Mouse (Mus musculus) lung, embryonic 15.5 days (tissue): ENCODE results near the gene E330009J07Rik. TPM values are rescaled to one million over a fixed set of nuclear protein-coding genes. Genes with fewer than 3 reads are reported as not detected.

Source experiments
- ATAC-seq: fragments of 200-750 bp; cut with Nextera tagmentation; 2 replicates; pipeline ENCODE4 v1.8.0; 2017; ENCODE audit warnings: moderate number of reproducible peaks, borderline replicate concordance; ENCODE audit not compliant: low FRiP score, low TSS enrichment; ENCODE audit errors: extremely low read depth
- H3K27ac ChIP-seq: fragments of 300-500 bp; sonication (generic); 2 replicates; pipeline ENCODE4 v1.5.1; 2015; ENCODE audit warnings: moderate library complexity, mild to moderate bottlenecking, inconsistent platforms
- H3K27me3 ChIP-seq: fragments of 300-500 bp; sonication (generic); 2 replicates; pipeline ENCODE4 v1.6.1; 2015; ENCODE audit warnings: inconsistent platforms
- H3K36me3 ChIP-seq: fragments of 300-500 bp; sonication (generic); 2 replicates; pipeline ENCODE4 v1.6.1; 2015; ENCODE audit warnings: inconsistent platforms
- H3K4me1 ChIP-seq: fragments of 300-500 bp; sonication (generic); 2 replicates; pipeline ENCODE4 v1.6.1; 2015; ENCODE audit warnings: inconsistent platforms
- H3K4me2 ChIP-seq: fragments of 300-500 bp; sonication (generic); 2 replicates; pipeline ENCODE4 v1.6.1; 2015; ENCODE audit warnings: inconsistent platforms, mild to moderate bottlenecking, moderate library complexity
- H3K4me3 ChIP-seq: fragments of 300-500 bp; sonication (generic); 2 replicates; pipeline ENCODE4 v1.5.1; 2015; ENCODE audit warnings: mild to moderate bottlenecking, inconsistent platforms
- H3K9ac ChIP-seq: fragments of 300-500 bp; sonication (generic); 2 replicates; pipeline ENCODE4 v1.6.1; 2015; ENCODE audit warnings: inconsistent platforms
- H3K9me3 ChIP-seq: fragments of 300-500 bp; sonication (generic); 2 replicates; pipeline ENCODE4 v1.6.1; 2016; ENCODE audit warnings: inconsistent platforms
- WGBS: fragments of 180-500 bp; shearing (Covaris S2); methylation state at CpG from one replicate; pipeline ENCODE4 v1.1.7; 2015; 5-methylcytosine and 5-hydroxymethylcytosine counted together
- polyA plus RNA-seq: library from polyadenylated mRNA; unstranded; fragments of >200 nt; fragmentation: Nextera tagmentation; extraction: Ambion mirVana; gene quantifications from 2 replicates; pipeline ENCODE4 v1.2.1, GENCODE M21; 2015

E330009J07Rik gene
- polyA plus RNA-seq, 1 experiment from 2014 or later, result 11.2 TPM

DNA sequence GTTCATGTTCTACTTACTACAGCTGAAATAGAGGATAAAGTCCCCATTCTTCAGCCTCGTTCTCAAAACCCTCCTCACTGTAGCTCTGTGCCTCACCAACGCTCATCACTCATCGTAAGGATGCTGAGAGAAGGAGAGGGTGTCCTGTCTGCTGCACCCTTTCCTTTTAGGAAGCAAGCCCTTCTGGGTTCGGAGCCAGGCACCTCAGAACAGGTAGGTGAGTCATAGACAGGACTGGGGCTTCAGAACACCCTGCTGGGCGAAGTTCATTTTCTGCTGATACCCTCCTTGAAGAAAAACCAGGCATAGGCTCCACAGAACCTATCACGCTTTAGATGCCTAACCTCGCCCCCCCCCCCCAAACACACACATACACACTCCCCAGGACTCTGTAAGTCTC, 8.5 kb downstream of the E330009J07Rik start:
- ATAC-seq, result no peak
- no peaks in the 10 kb centered on the region for H3K27me3 ChIP-seq
- WGBS, result 78% methylated on average over 7 of the region's 7 CpGs

DNA sequence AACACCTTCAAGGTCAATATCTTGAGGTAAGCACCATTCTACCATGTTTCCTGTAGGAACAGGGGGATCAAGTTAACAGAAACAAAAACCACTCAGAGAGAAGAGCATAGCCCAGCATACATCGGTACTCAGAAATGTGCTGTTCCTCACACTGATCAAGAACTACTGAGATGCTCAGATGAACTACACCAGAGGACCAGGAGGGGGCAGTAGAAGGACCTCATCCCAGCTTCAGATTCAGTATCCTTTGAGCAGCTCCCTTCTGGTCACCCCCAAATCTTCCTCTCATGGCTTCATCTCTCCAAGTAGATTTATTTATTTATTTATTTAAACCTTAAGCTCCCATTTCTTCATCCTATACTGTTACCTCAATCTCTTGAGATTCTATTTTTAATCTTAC, 12.2 kb downstream of the E330009J07Rik start:
- Histone ChIP-seq H3K4me1 (no peaks in the 10 kb centered on the region), H3K9me3 (no peaks in the 10 kb centered on the region), H3K4me2 (no peak overlapping the region), H3K36me3 (no peaks in the 10 kb centered on the region), H3K27me3 (no peaks in the 10 kb centered on the region), H3K9ac (no peak overlapping the region), H3K27ac (no peak overlapping the region), H3K4me3 (no peak overlapping the region)
- ATAC-seq, result no peak
- 33% methylated on average over 1 of the region's 1 CpGs for WGBS

More for the DNA sequence above, 8.5 kb downstream of the E330009J07Rik start:
- no peak overlapping the region for H3K9ac ChIP-seq
- H3K27ac ChIP-seq, result no peak overlapping the region
- H3K4me3 ChIP-seq, result no peak overlapping the region
- peaks cover 19% of the 10 kb centered on the region; the same call in 1 of the 2 replicates for H3K4me1 ChIP-seq
- H3K9me3 ChIP-seq, result no peaks in the 10 kb centered on the region
- H3K4me2 ChIP-seq, result no peak overlapping the region
- H3K36me3 ChIP-seq, result no peaks in the 10 kb centered on the region

DNA sequence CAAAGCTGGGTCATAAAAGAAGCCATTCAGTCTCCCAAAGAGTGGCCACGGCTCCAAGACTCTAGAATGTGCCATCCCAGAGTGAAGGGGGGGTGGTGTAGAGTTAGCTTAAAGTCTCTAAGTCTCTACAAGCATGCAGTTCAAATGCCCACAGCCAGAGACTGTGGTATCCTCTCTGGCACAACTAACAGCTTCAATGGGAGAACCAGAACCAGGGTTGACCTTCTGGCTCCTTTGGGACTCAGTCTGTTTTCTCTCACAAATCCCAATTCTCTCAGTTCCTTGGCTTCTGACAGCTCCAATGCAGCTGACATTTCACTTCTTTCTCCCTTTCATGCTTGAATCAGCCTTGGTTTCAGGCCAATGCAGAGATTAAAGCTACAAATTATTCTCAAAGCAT, 12.9 kb downstream of the E330009J07Rik start:
- ATAC-seq, result no peak
- 86% methylated on average over 1 of the region's 1 CpGs for WGBS

DNA sequence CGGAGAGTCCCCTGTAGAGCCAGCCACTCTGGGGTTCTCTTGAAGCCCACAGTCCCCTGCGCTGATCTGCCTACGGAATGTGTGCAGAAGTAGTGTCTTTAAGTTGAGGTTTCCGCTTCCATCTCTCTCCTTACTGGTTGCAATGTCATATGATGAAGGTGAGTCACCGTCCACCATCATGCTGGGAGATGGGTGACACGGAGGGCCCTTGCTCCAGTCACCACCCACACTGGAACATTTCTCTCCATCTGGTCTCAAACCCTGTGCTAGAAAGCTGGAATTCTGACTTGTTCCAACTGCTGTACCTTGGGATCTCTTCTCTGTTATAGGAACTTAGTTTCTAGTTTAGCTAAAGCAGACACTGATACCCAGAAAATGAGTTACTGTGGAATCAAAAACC, 14.8 kb downstream of the E330009J07Rik start:
- Histone ChIP-seq H3K9ac (no peak overlapping the region), H3K27me3 (no peaks in the 10 kb centered on the region), H3K9me3 (no peaks in the 10 kb centered on the region), H3K27ac (no peak overlapping the region), H3K4me1 (no peaks in the 10 kb centered on the region), H3K36me3 (no peaks in the 10 kb centered on the region), H3K4me3 (no peak overlapping the region), H3K4me2 (no peak overlapping the region)
- no peak for ATAC-seq
- WGBS, result 87% methylated on average over 6 of the region's 6 CpGs

More for the DNA sequence above, 12.9 kb downstream of the E330009J07Rik start:
- Histone ChIP-seq H3K4me3 (no peak overlapping the region), H3K27ac (no peak overlapping the region), H3K36me3 (no peaks in the 10 kb centered on the region), H3K4me1 (no peaks in the 10 kb centered on the region), H3K9ac (no peak overlapping the region), H3K4me2 (no peak overlapping the region), H3K27me3 (no peaks in the 10 kb centered on the region), H3K9me3 (no peaks in the 10 kb centered on the region)

DNA sequence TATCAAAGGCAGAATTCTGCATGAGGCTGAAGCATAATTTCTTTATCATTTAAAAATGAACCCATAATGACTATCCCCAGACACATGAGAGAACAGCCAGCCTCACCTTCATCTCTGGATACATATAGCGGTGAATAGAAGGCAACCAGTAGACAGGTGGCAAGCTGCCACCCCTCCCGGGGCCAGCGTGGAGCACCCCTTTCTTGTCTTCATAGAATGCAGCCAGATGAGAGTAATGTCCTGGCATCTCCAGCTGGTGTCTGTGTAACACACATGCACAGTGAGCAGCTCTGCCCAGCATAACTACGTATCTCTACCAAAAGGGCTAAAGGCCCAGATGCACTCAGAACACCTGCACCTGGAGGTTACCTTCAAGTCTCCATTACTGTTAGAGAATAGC, 17.5 kb downstream of the E330009J07Rik start:
- Histone ChIP-seq H3K36me3 (no peaks in the 10 kb centered on the region), H3K27ac (no peak overlapping the region), H3K4me1 (no peaks in the 10 kb centered on the region), H3K27me3 (no peaks in the 10 kb centered on the region), H3K9ac (no peak overlapping the region), H3K9me3 (no peaks in the 10 kb centered on the region), H3K4me3 (no peak overlapping the region), H3K4me2 (no peak overlapping the region)
- 86% methylated on average over 4 of the region's 4 CpGs for WGBS
- no peak for ATAC-seq

DNA sequence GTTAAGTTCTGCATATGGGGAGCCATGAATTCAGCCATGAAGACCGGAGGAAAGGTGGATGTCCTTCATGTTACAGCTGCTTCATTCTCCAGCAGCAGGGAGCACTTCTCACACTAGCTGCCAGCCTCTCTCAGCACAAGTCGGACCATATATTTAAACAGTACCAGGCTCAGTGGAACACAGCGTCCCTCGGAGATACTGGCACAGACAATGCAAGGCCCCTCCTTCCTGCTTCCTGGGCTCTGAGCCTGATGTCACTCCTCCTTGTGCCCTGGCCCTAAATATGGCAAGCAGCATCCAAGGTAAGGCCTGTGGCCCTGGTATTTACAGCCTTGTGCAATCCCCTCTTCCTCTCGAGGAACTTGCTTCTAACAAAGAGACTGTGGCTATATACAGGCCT, 20.1 kb downstream of the E330009J07Rik start:
- Histone ChIP-seq H3K27me3 (no peaks in the 10 kb centered on the region), H3K4me1 (no peaks in the 10 kb centered on the region), H3K9me3 (no peaks in the 10 kb centered on the region), H3K9ac (no peak overlapping the region), H3K4me3 (no peak overlapping the region), H3K36me3 (no peaks in the 10 kb centered on the region), H3K27ac (no peak overlapping the region), H3K4me2 (no peak overlapping the region)
- 80% methylated on average over 5 of the region's 5 CpGs for WGBS
- ATAC-seq, result no peak

DNA sequence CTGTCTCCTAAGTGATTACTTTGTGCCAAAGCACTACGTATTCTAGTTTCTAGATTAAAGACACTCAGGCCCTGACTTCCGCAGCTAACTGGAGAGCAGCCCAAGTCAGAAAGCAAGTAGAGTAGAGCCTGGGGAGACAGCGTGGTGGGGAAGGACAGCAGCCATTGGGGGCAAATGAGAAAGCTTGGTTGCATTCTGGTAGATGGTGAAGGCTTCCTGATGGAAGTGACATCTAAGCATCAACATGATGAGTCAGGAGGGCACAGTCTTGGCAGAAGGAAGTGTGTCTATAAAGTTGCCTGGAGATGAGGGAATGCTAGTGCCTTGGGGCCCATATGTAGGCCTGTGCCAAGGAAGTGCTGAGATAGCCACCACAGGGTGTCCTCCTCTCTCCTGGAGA, 22.4 kb downstream of the E330009J07Rik start:
- no peak overlapping the region for H3K4me3 ChIP-seq
- WGBS, result 88% methylated on average over 3 of the region's 3 CpGs
- no peaks in the 10 kb centered on the region for H3K36me3 ChIP-seq
- H3K4me1 ChIP-seq, result no peaks in the 10 kb centered on the region
- no peak overlapping the region for H3K27ac ChIP-seq
- no peaks in the 10 kb centered on the region for H3K27me3 ChIP-seq
- H3K4me2 ChIP-seq, result no peak overlapping the region
- no peak overlapping the region for H3K9ac ChIP-seq
- no peak for ATAC-seq
- H3K9me3 ChIP-seq, result no peaks in the 10 kb centered on the region

DNA sequence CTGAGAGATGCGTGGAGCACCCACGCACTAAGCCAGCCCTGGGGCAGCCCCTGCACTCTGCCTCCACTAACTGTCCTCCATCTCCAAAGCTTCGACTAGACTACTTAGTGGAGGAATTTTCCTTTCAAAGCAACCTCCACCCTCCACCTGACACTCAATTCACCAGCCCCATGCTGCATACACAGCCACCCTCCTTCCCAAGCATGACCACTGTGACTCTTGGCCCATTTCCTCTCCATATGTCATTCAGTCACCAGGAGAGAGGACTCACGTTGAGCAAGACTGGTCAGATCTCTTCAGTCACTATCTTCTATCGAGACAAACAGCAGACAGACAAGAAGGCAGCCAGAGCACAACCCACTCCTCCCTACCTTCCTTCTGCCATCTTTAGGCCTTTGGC, 22.9 kb downstream of the E330009J07Rik start:
- 82% methylated on average over 5 of the region's 5 CpGs for WGBS
- no peaks in the 10 kb centered on the region for H3K9me3 ChIP-seq
- H3K9ac ChIP-seq, result no peak overlapping the region
- H3K27ac ChIP-seq, result no peak overlapping the region
- H3K27me3 ChIP-seq, result no peaks in the 10 kb centered on the region
- H3K4me3 ChIP-seq, result no peak overlapping the region
- H3K4me1 ChIP-seq, result no peaks in the 10 kb centered on the region
- peaks cover 3% of the 10 kb centered on the region; the same call in 1 of the 2 replicates for H3K36me3 ChIP-seq
- no peak overlapping the region for H3K4me2 ChIP-seq
- no peak for ATAC-seq

DNA sequence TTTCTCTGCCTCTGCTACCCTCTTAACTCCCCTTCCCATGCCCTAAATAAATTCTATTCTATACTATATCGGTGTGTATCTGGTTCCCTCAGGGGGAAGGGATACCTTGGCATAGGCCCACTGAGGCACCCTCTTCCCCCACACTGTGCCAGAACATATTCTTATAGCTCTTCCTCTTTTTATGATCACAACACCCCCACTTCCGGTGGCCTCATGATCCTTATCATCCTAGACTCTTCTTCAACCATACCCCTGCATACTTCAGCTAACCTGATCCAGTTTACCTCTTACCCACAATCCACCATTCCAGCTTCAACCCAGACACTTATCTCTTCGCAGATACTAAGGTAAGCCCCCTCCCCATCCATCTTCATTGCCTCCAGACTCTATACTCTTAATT, 24.9 kb downstream of the E330009J07Rik start:
- no peak overlapping the region for H3K4me3 ChIP-seq
- H3K4me2 ChIP-seq, result no peak overlapping the region
- H3K4me1 ChIP-seq, result no peaks in the 10 kb centered on the region
- WGBS, result 85% methylated on average over 3 of the region's 3 CpGs
- H3K27me3 ChIP-seq, result no peaks in the 10 kb centered on the region
- H3K9me3 ChIP-seq, result no peaks in the 10 kb centered on the region
- ATAC-seq, result no peak
- peaks cover 8% of the 10 kb centered on the region; the same call in 1 of the 2 replicates for H3K36me3 ChIP-seq
- no peak overlapping the region for H3K9ac ChIP-seq
- no peak overlapping the region for H3K27ac ChIP-seq

DNA sequence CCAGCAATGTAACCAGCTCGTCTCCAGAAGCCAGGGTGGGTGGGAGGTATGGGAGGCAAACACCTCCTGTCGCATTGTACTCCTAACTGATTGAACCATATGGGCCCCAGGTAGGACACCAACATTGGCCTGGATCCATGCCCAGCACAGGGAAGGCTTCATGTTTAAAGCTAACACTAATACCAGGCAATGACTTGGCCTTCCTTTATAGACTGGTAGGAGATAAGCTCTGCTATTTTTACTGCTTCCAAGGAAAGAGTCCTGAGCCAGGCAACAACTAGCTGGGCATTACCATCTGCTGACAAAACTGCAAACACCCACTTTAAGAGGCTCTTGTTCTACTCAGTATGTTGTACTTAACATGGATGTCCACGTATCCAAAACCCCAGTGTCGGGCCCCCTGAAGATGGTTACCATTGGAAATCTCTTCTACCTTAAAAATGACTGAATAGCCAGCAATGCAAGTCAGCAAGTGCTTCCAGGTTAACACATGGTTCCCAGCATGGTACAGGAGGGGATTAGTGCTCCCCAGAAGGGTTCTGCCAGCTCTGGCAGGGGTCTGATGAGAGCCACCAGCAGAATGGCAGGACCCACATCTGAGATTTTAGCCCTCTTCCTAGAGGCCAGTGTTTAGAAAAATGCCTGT, 32.2 kb downstream of the E330009J07Rik start:
- Histone ChIP-seq H3K9me3 (no peaks in the 10 kb centered on the region), H3K36me3 (peaks cover 39% of the 10 kb centered on the region), H3K4me1 (no peaks in the 10 kb centered on the region), H3K9ac (no peak overlapping the region), H3K4me3 (no peak overlapping the region), H3K27ac (no peak overlapping the region), H3K4me2 (no peak overlapping the region), H3K27me3 (no peaks in the 10 kb centered on the region)
- no peak for ATAC-seq
- 88% methylated on average over 4 of the region's 4 CpGs for WGBS

DNA sequence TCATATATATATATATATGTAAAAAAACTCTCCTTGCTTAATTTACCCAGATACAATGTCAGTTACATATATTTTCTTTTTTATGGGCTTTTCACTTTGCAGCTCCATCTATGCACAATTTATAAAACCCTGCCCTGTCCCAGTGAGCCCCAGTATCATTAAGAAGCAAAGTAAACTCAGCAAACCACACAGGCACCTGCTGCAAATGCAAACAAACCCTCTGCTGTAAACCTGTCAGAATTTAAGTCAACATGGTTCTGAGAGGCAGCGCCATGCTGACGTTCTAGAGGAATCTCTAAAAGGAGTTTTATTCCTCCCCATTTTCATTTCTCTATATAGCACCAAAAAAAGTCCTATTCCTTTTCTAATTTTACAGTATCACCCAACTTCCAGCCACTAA, 33.9 kb downstream of the E330009J07Rik start:
- H3K4me3 ChIP-seq, result no peak overlapping the region
- no peaks in the 10 kb centered on the region for H3K9me3 ChIP-seq
- peaks cover 48% of the 10 kb centered on the region for H3K36me3 ChIP-seq
- WGBS, result 62% methylated on average over 2 of the region's 2 CpGs
- no peak overlapping the region for H3K4me2 ChIP-seq
- no peak overlapping the region for H3K9ac ChIP-seq
- H3K27ac ChIP-seq, result no peak overlapping the region
- no peaks in the 10 kb centered on the region for H3K27me3 ChIP-seq
- no peaks in the 10 kb centered on the region for H3K4me1 ChIP-seq
- ATAC-seq, result no peak

DNA sequence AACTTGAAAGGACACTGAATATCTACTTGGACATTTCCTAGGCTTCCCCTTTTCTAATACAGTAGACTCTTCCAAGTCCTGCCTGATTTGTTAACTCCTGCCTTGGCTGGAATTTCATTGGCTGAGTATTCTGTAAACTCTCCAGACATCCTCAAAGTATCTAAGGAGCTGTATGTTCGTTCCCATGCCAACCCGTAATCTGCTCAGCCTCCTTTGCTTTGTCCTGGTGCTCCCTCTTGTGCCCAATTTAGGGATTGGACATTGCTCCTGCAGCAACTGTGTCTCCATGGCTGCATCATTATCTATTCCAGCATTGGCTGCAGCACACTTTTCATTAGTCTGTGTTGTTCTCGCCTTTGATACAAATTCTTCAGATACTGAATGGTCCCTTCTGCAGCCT, 42.7 kb downstream of the E330009J07Rik start:
- H3K27me3 ChIP-seq, result no peaks in the 10 kb centered on the region
- peaks cover 21% of the 10 kb centered on the region; the same call in 1 of the 2 replicates for H3K36me3 ChIP-seq
- WGBS, result 26% methylated on average over 3 of the region's 3 CpGs
- no peak overlapping the region for H3K9ac ChIP-seq
- peak; percentile 94 for ATAC-seq
- no peak overlapping the region for H3K27ac ChIP-seq
- no peak overlapping the region for H3K4me2 ChIP-seq
- no peaks in the 10 kb centered on the region for H3K4me1 ChIP-seq
- H3K4me3 ChIP-seq, result no peak overlapping the region
- H3K9me3 ChIP-seq, result no peaks in the 10 kb centered on the region

DNA sequence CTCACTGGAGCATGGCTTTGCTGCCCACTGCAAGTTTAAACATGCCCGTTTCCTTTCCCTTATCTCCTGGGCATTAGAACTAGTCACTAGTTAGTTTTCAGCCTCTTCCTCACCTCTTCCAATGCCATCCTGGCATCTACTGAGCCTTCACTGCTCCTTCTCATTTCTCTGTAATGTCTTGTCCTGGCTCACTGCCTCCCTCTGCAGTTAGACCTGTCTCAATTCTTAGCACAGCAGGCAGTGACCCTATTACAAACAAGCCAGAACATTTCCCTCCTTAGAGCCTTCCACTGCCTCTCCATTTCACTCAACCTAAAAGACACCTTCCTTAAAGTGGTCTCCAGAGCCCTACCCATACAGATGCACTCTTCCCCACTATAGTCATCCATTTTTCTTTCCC, 45.0 kb downstream of the E330009J07Rik start:
- WGBS, result 74% methylated on average over 1 of the region's 1 CpGs
- no peaks in the 10 kb centered on the region for H3K27me3 ChIP-seq
- ATAC-seq, result no peak

More for the DNA sequence above, 45.0 kb downstream of the E330009J07Rik start:
- Histone ChIP-seq H3K36me3 (peaks cover 13% of the 10 kb centered on the region; the same call in 1 of the 2 replicates), H3K4me1 (no peaks in the 10 kb centered on the region), H3K4me2 (no peak overlapping the region), H3K9me3 (no peaks in the 10 kb centered on the region), H3K4me3 (no peak overlapping the region), H3K27ac (no peak overlapping the region), H3K9ac (no peak overlapping the region)
